Mouse (Mus musculus): ENCODE data around the gene 9130230L23Rik.

DNA sequence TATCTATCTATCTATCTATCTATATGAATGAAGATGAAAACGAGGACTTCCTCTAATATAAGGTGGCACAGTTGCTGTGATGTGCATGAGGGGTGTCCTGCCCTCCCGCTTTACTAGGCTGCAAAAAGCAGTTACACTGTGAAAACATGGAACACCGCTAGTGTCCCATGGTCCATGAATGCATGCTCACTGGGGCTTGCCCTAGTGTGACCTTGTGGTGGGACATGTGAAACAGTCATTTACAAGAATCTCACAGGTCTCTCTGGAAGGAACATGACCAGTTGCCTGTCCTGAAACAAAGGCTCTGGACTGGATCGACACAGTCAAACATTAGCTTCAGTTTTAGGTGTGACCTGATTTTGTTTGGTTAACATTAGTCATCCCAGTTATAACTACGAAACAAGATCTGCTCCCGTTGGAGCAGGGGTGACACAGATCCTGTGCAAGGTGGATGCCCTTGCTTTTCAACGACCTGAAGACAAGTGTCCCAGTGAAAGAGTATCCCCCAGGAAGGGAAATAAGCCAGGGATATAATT is 36.7 kb upstream of the 9130230L23Rik start:
- no peak for TF ChIP-seq CTCF (IDR thresholded peaks at IDR 0.05; ENCODE audit: insufficient read depth, low read length)
- no peak for TF ChIP-seq POLR2A (IDR thresholded peaks at IDR 0.05; ENCODE audit: borderline replicate concordance, extremely low read depth, low read depth, low read length)
